Mouse (Mus musculus) cerebellum, adult 2 months (tissue): ENCODE measurements around the gene Vdac2.

Experiments used
- CTCF ChIP-seq: fragments of 200-500 bp; IDR thresholded peaks from 2 replicates; pipeline ENCODE4 v1.5.1; 2011; ENCODE audit warnings: low read depth, mild to moderate bottlenecking, control low read depth, low read length, moderate library complexity, borderline replicate concordance; ENCODE audit not compliant: insufficient read depth
- POLR2A ChIP-seq: fragments of 200-500 bp; IDR thresholded peaks from 2 replicates; pipeline ENCODE4 v1.6.1; 2011; ENCODE audit warnings: low read length, control low read depth, borderline replicate concordance; ENCODE audit not compliant: insufficient read depth

GRCm38 (mm10) chr14:21850419-21851127 lies 25.5 kb downstream of the Vdac2 start:
- TF ChIP-seq POLR2A (no peak), CTCF (no peak)
